Comparison of ENCODE assay signal across 9 mouse cellular contexts in the genomic region with DNA sequence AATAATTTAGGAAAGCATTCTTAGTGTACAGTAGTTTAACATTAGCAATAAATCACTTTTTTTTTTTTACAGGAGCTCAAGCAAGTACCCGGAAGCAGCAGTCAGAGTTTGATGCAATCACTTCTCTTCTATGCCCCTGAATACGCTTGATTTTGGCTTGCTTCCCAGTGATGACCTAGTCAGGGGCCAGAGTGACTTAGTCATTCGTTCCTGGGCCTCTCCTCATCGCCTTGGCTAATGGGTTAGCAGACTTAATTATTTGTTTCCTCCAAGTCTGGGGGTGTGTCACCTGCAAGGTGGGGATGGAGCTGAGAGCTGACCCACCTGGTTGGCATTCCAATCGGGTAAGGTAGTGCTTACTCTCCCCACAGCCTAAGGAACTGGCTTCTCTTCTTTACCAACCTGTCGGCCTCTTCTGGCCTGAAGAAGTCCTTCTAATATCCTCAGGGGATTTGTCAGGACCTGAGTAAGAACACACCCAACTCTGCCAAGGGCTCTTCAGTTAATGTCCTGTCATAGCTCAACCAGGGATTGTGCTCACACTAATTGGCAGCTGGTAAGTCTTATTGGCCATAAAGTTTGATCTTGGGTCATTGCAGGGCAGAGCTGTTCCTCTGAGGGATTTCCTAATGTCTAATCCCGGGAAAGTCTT. TPM values are rescaled to one million over a fixed set of nuclear protein-coding genes. Genes with fewer than 3 reads are reported as not detected.
A peak's percentile ranks its signal among the peaks of the same experiment; 100 is the strongest.
DNase-seq lines count a peak whose midpoint lies in the region; ATAC-seq and TF ChIP-seq lines count a peak whose summit lies in the region.
"Had no signal": no experiment of that assay in that cellular context is flagged by ENCODE, and none has a peak within 500 bp of the region (broad histone marks: within the 10 kb centered on the region; RNA-seq: fewer than 3 reads in every experiment).

No protein-coding gene starts in this region.

- H3K4me1 ChIP-seq in liver, adult 2 months (ENCODE audit: control insufficient read depth, insufficient read depth, low read length), result no peaks in the 10 kb centered on the region
- H3K4me1 ChIP-seq in kidney, embryonic 15.5 days, result peaks cover 29% of the 10 kb centered on the region
- peaks cover 11% of the 10 kb centered on the region; the same call in 1 of the 2 replicates for H3K4me1 ChIP-seq in small intestine, adult 2 months (ENCODE audit: control insufficient read depth, insufficient read depth, insufficient read length, low read length)

- no peaks in the 10 kb centered on the region for H3K79me2 ChIP-seq in liver, adult 2 months (ENCODE audit: control insufficient read depth, insufficient read depth, low read length)

- no peaks in the 10 kb centered on the region for H3K27me3 ChIP-seq in liver, adult 2 months (ENCODE audit: control insufficient read depth, insufficient read depth, low read length)
- no peaks in the 10 kb centered on the region for H3K27me3 ChIP-seq in kidney, embryonic 15.5 days
- no peaks in the 10 kb centered on the region for H3K27me3 ChIP-seq in small intestine, adult 2 months (ENCODE audit: control insufficient read depth, insufficient read depth, low read length)

- peak; percentile 45 for DNase-seq in liver, adult 2 months (ENCODE audit: extremely low read depth, low read depth, low spot score)
- DNase-seq in liver, result no peak
- peak; percentile 91 for DNase-seq in fat pad, adult 2 months (ENCODE audit: extremely low read depth, low read depth, low spot score)
- DNase-seq in left cerebral cortex, adult 11 months (ENCODE audit: low spot score), result no peak
- DNase-seq in cerebellum, postnatal 4 days (ENCODE audit: low spot score in 2 of 2), result no peak

- no peak overlapping the region for H3K4me2 ChIP-seq in kidney, embryonic 15.5 days

- TF ChIP-seq POLR2A in liver, adult 2 months (IDR thresholded peaks at IDR 0.05; ENCODE audit: extremely low read depth, insufficient read depth, low read length), result no peak
- no peak for TF ChIP-seq POLR2A in small intestine, adult 2 months (IDR thresholded peaks at IDR 0.05; ENCODE audit: low read depth, low read length)

- 0 out of 2 replicates have a peak, but pooled peaks have one; percentile 57 for ATAC-seq in kidney, embryonic 15.5 days (replicated peaks; ENCODE audit: low FRiP score)
- ATAC-seq in erythroblast, adult 5-6 weeks (replicated peaks; ENCODE audit: low FRiP score, poor library complexity, severe bottlenecking), result no peak

- no peak for TF ChIP-seq CTCF in liver, adult 2 months (IDR thresholded peaks at IDR 0.05; ENCODE audit: low read depth, low read length)
- no peak for TF ChIP-seq CTCF in small intestine, adult 2 months (IDR thresholded peaks at IDR 0.05; ENCODE audit: extremely low read depth, insufficient read length, insufficient replicate concordance, low read depth, low read length)

- 32% methylated on average over 7 of the region's 7 CpGs for WGBS in liver, adult 2 months
- WGBS in kidney, embryonic 15.5 days, result 42% methylated on average over 7 of the region's 7 CpGs
- WGBS in small intestine, adult 2 months, result 12% methylated on average over 7 of the region's 7 CpGs

- no peak overlapping the region for H3K27ac ChIP-seq in liver, adult 2 months (replicated peaks; ENCODE audit: insufficient read depth, low read depth, low read length)
- H3K27ac ChIP-seq in kidney, embryonic 15.5 days, result no peak overlapping the region
- peak overlapping the region; percentile 3; the same call in 1 of the 2 replicates for H3K27ac ChIP-seq in small intestine, adult 2 months (ENCODE audit: insufficient read depth, low read depth, low read length)
- H3K27ac ChIP-seq: layer of hippocampus, adult 2 months had no signal

- no peak overlapping the region for H3K9ac ChIP-seq in liver, adult 2 months (ENCODE audit: low read depth, low read length)
- H3K9ac ChIP-seq in kidney, embryonic 15.5 days, result no peak overlapping the region

- no peaks in the 10 kb centered on the region for H3K36me3 ChIP-seq in liver, adult 2 months (ENCODE audit: control insufficient read depth, insufficient read depth, low read length)
- H3K36me3 ChIP-seq in kidney, embryonic 15.5 days, result no peaks in the 10 kb centered on the region
- no peaks in the 10 kb centered on the region for H3K36me3 ChIP-seq in small intestine, adult 2 months (ENCODE audit: control insufficient read depth, insufficient read depth, low read length)

- H3K9me3 ChIP-seq in kidney, embryonic 15.5 days (replicated peaks), result no peaks in the 10 kb centered on the region

- H3K4me3 ChIP-seq in liver, adult 2 months (ENCODE audit: insufficient read depth, low read depth, low read length), result no peak overlapping the region
- no peak overlapping the region for H3K4me3 ChIP-seq in kidney, embryonic 15.5 days (replicated peaks)
- no peak overlapping the region for H3K4me3 ChIP-seq in small intestine, adult 2 months (ENCODE audit: low read depth, low read length)
- H3K4me3 ChIP-seq: layer of hippocampus, adult 2 months had no signal

RNA-seq across cellular contexts. Expression of gene Otud7b, which starts 5.6 kb away (rescaled TPM):
- 8.9 and 11.9 TPM in 2 replicates for total RNA-seq in liver, adult 2 months (2014; rRNA removed)
- polyA plus RNA-seq in liver, adult 2 months (2012; rRNA removed), result 5.9 and 6.8 TPM in 2 replicates
- 21.0 and 22.0 TPM in 2 replicates for polyA plus RNA-seq in kidney, embryonic 15.5 days (2015; fragmentation: Nextera tagmentation; extraction: Ambion mirVana)
- 13.7 and 23.6 TPM in 2 replicates for polyA plus RNA-seq in small intestine, adult 2 months (2012; rRNA removed)
- 1.0 and 2.1 TPM in 2 replicates for total RNA-seq in erythroblast, adult 5-6 weeks (2015; ENCODE audit: low replicate concordance)
- total RNA-seq in erythroblast, adult 5-6 weeks (2017; ENCODE audit: low replicate concordance), result 6.1 and 12.8 TPM in 2 replicates

RNA-seq across cellular contexts. Expression of gene Vps45, which starts 40.5 kb away (rescaled TPM):
- total RNA-seq in liver, adult 2 months (2014; rRNA removed), result 8.9 and 10.7 TPM in 2 replicates
- 2.1 and 2.4 TPM in 2 replicates for polyA plus RNA-seq in liver, adult 2 months (2012; rRNA removed)
- 39.0 and 39.1 TPM in 2 replicates for polyA plus RNA-seq in kidney, embryonic 15.5 days (2015; fragmentation: Nextera tagmentation; extraction: Ambion mirVana)
- 0.99 and 2.5 TPM in 2 replicates for polyA plus RNA-seq in small intestine, adult 2 months (2012; rRNA removed)
- 2.5 and 14.2 TPM in 2 replicates for total RNA-seq in erythroblast, adult 5-6 weeks (2015; ENCODE audit: low replicate concordance)
- total RNA-seq in erythroblast, adult 5-6 weeks (2017; ENCODE audit: low replicate concordance), result 5.1 and 7.1 TPM in 2 replicates

Comparison
In these comparisons a context has a peak if more than half of its experiments do, and no peak if none do; other contexts are left out.
1. DNase-seq: peak in liver, adult 2 months (single experiment) and fat pad, adult 2 months (single experiment); none in liver (single experiment), left cerebral cortex, adult 11 months (single experiment) and cerebellum, postnatal 4 days (0 of 2).
2. RNA of gene Vps45, which starts 40.5 kb away (polyA plus RNA-seq): 39.0 to 39.1 TPM in kidney, embryonic 15.5 days; 0.99 to 2.5 TPM in small intestine, adult 2 months and 2.1 to 2.4 TPM in liver, adult 2 months; every median in the first group is over 10 times any median in the second.